Mouse (Mus musculus): ENCODE data around the gene Sprtn. TPM values are rescaled to one million over a fixed set of nuclear protein-coding genes. Genes with fewer than 3 reads are reported as not detected.

Sprtn gene
- total RNA-seq, 2 experiments from 2014 or later, result 5.5 to 5.9 TPM

- DNase-seq (ENCODE audit: low spot score), result peak; percentile 50
Measured at GRCm38 (mm10) chr8:124937293-124937692, 39.6 kb downstream of the Sprtn start.

GRCm38 (mm10) chr8:124943801-124944200, 46.1 kb downstream of the Sprtn start:
- no peak for DNase-seq (ENCODE audit: low spot score)

- no peak for DNase-seq (ENCODE audit: low spot score)
Measured at GRCm38 (mm10) chr8:124944406-124944805, 46.7 kb downstream of the Sprtn start.

- DNase-seq (ENCODE audit: low spot score), result peak; percentile 39
Measured at GRCm38 (mm10) chr8:124947865-124948732, 50.4 kb downstream of the Sprtn start.

GRCm38 (mm10) chr8:124948733-124949111, 51.0 kb downstream of the Sprtn start:
- DNase-seq (ENCODE audit: low spot score), result no peak

GRCm38 (mm10) chr8:124949209-124950068, 51.8 kb downstream of the Sprtn start, which contains the start of gene Egln1:
TSS of gene Egln1 (minus strand) at chr8:124949324.
- DNase-seq (ENCODE audit: low spot score), result peak; percentile 70

GRCm38 (mm10) chr8:124950069-124950456, 52.4 kb downstream of the Sprtn start:
- no peak for DNase-seq (ENCODE audit: low spot score)

GRCm38 (mm10) chr8:124950865-124951264, 53.2 kb downstream of the Sprtn start:
- DNase-seq (ENCODE audit: low spot score), result no peak

- DNase-seq (ENCODE audit: low spot score), result no peak
Measured at GRCm38 (mm10) chr8:124953188-124953587, 55.5 kb downstream of the Sprtn start.

- DNase-seq (ENCODE audit: low spot score), result no peak
Measured at GRCm38 (mm10) chr8:124954572-124955082, 56.9 kb downstream of the Sprtn start.

Other genes with a start within 250 kb of the Sprtn start
- gene 2310022B05Rik, start 234.5 kb upstream of the Sprtn start, total RNA-seq (2021), result 10 to 100 TPM; 10.0 to 15.7 TPM
- 10 to 100 TPM; 17.1 to 20.6 TPM for gene Ttc13, start 175.9 kb upstream of the Sprtn start, total RNA-seq (2021)
- 1 to 10 TPM; 2.6 to 3.1 TPM for gene Arv1, start 175.7 kb upstream of the Sprtn start, total RNA-seq (2021)
- gene Fam89a, start 146.1 kb upstream of the Sprtn start, total RNA-seq (2021), result 1 to 10 TPM in 1 of 2 experiments, under 1 TPM in 1; 0.62 to 1.5 TPM
- under 1 TPM; 0.05 to 0.21 TPM for gene Trim67, start 104.8 kb upstream of the Sprtn start, total RNA-seq (2021)
- 100 to 1,000 TPM; 138 to 151 TPM for gene Gnpat, start 34.9 kb upstream of the Sprtn start, total RNA-seq (2021)
- 10 to 100 TPM; 32.1 to 33.6 TPM for gene 2810004N23Rik, start 34.8 kb upstream of the Sprtn start, total RNA-seq (2021)
- gene Exoc8, start 181 bp upstream of the Sprtn start, total RNA-seq (2021), result 1 to 10 TPM; 6.9 to 7.4 TPM
- gene Egln1, start 51.4 kb downstream of the Sprtn start, total RNA-seq (2021), result 100 to 1,000 TPM; 155 to 180 TPM
- 10 to 100 TPM; 71.4 to 86.4 TPM for gene Tsnax, start 115.1 kb downstream of the Sprtn start, total RNA-seq (2021)
- gene Disc1, start 156.3 kb downstream of the Sprtn start, total RNA-seq (2021), result under 1 TPM; 0.71 to 0.85 TPM

All from gastrocnemius, adult 18-20 months (tissue).